Mouse (Mus musculus): ENCODE measurements at regions not wholly inside any gene's neighbourhood (a gene's known extent, or its start where the extent isn't known, plus 50 kb on each side); places are given as distances from the start of the nearest gene placed in this dataset.

DNA sequence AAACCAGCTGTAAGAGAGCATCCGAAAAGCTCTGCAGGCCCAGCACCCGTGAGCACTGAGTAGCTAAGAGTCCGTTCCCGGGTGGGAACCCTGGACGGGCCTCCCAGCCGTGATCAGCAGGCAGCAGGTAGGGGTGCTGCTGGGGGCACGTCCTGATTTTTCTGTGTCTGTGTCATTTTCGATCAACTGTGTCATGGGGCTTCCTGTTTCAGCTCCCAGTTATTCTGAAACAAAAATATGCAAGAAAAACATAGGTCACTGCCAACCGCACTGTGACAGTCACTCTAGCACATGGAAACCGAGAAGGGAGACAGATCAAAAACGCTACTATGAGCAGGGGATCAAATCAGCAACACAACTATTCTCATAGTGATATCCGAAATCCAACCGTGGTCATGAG is 218.8 kb upstream of the Spdye4c start:
- no peak for DNase-seq (ENCODE audit: low spot score)

DNA sequence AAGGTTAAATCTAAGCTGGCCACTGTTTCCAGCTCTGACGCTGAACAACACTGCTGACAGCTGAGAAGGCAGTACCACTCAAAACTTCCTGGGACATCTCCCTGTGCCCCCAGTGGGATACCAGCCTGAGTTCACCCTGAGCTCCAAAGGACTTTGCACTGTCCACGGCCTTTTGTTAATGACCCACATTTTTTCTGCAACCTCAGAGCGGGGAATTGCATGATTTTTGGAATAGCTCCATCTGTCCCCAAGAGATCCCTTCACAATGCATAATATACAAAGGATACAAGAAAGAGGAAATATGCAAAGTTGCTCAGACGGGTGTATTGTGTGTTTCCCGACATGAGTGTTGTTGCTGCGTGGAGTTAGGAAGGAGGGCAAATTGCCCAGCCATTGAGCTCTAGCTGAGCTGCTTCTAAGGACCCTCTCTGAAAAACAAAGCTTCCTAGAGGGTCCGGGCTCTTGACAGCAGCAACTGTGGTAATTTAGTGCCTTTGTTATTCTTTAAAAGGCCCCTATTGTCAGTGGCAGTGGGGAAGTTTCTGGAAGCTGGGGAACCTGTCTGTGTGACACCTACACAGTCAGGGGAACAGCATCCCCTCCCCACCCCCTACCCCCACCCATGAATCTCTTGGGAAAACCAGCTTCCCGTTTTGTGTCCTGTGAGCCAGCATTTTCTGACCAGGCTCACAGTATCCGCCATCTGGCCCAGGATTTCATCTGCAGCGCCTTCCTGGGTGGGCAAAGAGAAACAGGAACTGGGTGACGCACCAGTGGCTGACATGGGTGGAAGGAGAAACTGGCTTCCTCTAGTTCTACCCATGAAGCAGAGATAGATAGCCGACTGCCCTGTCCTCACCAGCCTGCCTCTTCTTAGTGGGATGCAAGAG is 217.4 kb upstream of the Spdye4c start:
- no peak for DNase-seq (ENCODE audit: low spot score)

GRCm38 (mm10) chr2:128374253-128374566 is 216.8 kb upstream of the Spdye4c start:
- DNase-seq (ENCODE audit: low spot score) = no peak

DNA sequence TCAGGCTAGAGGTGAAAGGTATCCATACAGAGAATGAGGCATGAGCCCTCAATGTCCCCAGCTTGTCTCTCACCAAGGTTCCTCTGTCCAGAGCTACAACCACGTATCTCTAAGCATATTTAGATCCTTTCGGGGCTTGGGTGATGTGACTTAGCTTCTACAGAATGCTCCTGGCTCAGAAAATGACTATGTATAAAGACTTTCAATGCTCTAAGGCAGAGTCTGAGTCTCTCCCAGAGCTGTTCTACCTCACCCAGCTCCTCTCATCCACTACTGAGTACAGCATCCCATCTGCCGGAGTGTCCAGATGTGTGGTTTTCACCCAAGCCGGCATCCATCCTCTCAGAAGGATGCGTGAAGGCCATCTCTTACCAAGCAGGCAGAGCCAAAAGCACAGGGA is 216.1 kb upstream of the Spdye4c start:
- no peak for DNase-seq (ENCODE audit: low spot score)

DNA sequence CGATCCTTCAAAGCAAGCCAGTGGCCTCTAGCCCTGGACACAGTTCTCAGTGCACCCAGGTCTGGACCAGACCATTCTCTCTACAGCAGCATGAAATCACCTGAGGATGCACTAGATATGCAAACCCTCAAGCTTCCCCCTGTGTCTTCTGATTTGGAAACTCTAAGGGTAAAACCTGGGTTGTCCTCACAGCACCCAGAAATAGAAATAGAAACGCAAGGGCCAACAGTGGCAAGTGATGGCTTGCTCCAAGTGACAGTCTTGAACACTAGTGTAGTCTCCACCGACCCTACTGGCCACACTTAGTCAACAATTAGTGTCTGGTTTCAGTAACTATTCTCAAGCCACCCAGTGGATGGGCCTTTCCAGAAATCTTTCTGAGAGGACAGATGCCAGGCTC is 215.2 kb upstream of the Spdye4c start:
- DNase-seq (ENCODE audit: low spot score) = no peak

DNA sequence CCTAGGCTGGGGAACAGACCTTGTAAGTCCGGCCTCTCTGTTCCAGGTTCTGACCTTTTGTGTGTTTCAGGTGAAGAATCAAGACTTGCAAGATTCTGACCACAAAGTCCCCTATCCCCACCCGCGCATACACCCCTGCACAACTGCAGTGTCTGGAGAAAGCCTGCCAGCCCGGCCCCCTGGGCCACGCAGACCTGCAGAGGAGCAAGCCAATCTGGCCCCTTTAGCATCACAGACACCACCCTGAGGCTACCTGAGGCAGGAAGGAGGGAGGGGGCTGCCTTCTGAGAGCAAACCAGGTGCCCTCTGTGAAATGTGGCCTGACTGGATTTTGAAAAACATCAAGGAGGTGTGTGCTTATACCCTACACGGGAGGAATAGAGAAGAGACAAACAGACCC is 213.8 kb upstream of the Spdye4c start:
- DNase-seq (ENCODE audit: low spot score) = no peak

GRCm38 (mm10) chr2:128377680-128378079 is 213.3 kb upstream of the Spdye4c start:
- no peak for DNase-seq (ENCODE audit: low spot score)

- no peak for DNase-seq (ENCODE audit: low spot score)
These were observed 212.6 kb upstream of the Spdye4c start for GRCm38 (mm10) chr2:128378456-128378855.

- DNase-seq (ENCODE audit: low spot score) = no peak
These were observed 211.9 kb upstream of the Spdye4c start for GRCm38 (mm10) chr2:128379151-128379550.

GRCm38 (mm10) chr2:128379554-128379953 is 211.5 kb upstream of the Spdye4c start:
- no peak for DNase-seq (ENCODE audit: low spot score)

GRCm38 (mm10) chr2:128380581-128380980 is 210.4 kb upstream of the Spdye4c start:
- DNase-seq (ENCODE audit: low spot score) = no peak

- DNase-seq (ENCODE audit: low spot score) = no peak
These were observed 209.3 kb upstream of the Spdye4c start for GRCm38 (mm10) chr2:128381684-128382205.

GRCm38 (mm10) chr2:128382473-128382872 is 208.5 kb upstream of the Spdye4c start:
- no peak for DNase-seq (ENCODE audit: low spot score)

DNA sequence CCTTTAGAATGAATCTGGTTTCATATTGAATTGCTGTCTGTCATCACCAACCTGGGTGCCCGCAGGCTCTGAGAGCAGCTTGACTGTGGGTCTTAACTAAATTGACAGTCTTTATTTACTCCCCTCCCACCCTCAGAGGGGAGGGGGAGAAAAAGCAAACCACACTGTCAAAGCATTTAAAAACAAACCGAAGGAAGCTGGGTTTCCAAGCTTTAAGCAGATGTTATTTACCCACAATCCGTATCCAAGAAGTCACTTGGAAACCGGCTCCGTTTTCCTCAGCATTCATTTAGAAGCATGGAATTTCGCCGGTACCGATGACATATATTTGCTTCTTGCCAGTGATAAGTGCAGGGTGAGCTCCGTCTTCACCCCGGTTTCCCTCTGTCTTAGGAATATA is 206.4 kb upstream of the Spdye4c start:
- no peak for DNase-seq (ENCODE audit: low spot score)

DNA sequence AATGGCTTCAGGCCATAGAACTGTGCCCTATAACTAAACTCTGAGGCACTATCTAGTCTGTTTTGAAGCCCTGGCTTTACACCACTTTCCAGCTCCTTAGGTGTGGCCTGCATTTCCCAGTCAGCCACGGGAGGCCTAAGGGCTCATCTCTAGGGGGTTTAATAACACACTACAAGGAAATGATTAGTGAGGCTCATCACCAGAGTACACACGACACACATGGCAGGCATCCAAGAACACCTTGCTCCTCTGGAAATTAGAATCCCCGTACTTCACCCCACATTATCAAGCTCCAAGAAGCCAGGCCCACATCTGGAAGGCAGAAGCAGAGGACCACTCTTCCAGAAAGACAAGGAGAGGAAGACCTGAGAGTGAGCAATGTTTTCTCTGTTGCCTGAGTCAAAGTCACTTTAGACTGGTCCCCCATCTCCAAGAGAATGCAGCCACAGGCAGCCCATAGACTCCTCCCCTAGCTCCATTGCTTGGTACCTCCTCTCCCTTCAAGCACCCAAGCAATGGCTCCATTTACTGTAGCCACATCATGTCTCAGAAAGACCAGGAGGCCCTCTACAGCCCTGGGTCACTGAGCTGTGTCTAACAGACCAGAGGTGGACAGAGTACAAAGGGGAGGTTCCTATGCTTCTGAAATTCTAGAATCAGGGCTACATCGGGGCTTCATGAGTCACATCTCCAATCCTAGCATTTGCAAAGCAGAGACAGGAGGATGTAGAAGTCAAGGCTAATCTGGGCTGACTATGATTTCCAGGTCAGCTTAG is 204.0 kb upstream of the Spdye4c start:
- no peak for DNase-seq (ENCODE audit: low spot score)

- no peak for DNase-seq (ENCODE audit: low spot score)
These were observed 203.0 kb upstream of the Spdye4c start for GRCm38 (mm10) chr2:128387851-128388471.

DNA sequence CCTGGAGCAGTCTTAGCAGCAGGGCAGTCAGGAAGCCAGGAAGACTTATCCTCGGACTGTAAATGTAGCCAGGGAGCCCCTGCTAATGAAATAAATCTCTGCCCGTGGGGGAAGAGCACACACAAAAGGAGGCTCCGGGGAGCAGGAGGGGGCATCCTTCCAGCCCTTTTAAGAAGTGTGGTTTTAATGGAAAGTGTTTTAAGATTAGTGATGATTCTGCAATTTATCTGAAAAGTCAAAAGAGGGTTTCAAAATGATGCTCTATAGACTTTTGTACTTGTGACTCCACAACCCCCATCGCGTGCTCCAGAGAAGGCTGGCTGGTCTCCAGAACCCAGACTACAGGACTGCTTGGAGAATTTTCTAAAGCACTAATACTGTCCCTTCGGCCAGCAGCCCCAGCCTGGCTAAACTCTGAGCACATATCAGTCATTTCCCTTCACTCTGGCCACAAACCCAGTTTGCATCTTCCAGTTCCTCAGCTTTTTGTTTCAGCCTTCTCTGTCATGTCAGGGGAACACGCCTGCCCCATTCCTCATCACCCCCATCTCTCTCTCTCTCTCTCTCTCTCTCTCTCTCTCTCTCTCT is 202.0 kb upstream of the Spdye4c start:
- DNase-seq (ENCODE audit: low spot score) = no peak

- no peak for DNase-seq (ENCODE audit: low spot score)
These were observed 198.7 kb upstream of the Spdye4c start for GRCm38 (mm10) chr2:128392344-128392743.

GRCm38 (mm10) chr2:128393401-128393800 is 197.6 kb upstream of the Spdye4c start:
- DNase-seq (ENCODE audit: low spot score) = no peak

GRCm38 (mm10) chr2:128393921-128394320 is 197.1 kb upstream of the Spdye4c start:
- no peak for DNase-seq (ENCODE audit: low spot score)

DNA sequence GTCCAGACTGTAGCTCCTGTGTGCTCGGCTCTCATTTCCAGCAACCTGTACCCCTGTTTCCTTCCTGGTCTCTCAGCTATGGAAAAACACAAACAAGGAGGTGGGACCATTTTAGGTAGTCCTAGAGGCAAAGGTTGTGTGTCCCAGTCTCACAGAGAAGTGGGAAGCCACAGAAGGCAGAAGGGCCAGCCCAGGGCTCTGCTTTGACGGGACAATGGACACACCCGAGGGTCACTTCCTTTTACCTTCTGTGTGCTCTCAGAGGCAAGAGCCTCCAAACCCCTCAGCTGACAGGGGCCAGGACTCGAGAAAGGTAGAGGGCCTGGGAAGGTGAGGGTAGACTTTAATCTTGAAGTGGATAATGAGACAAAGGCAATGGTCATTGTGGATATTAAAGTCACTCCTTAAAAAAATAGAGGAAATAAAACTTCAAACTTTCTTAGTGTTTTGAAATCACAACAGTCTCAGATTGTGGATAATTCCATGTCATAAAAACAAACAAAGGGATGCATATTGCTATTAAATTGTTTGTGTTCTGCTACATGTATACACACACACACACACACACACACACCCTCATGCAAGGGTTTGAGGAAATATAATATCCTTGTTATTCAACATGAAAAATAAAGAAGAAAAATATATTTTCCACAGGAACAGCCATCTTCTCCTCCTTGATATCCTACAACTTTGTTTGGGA is 195.6 kb upstream of the Spdye4c start:
- DNase-seq (ENCODE audit: low spot score) = no peak

GRCm38 (mm10) chr2:128396008-128396346 is 195.0 kb upstream of the Spdye4c start:
- peak; percentile 72 for DNase-seq (ENCODE audit: low spot score)

Data from ovary, adult 18-20 months (tissue).